Mouse (Mus musculus): Measurements from ENCODE around the gene Wscd2.

The Wscd2 gene

GRCm38 (mm10) chr5:113586458-113586849, 96.3 kb downstream of the Wscd2 start:
- peak; percentile 40 for DNase-seq

- no peak for DNase-seq
Measured at GRCm38 (mm10) chr5:113590010-113590640, 100.0 kb downstream of the Wscd2 start.

GRCm38 (mm10) chr5:113591166-113591565, 101.0 kb downstream of the Wscd2 start:
- DNase-seq: no peak

GRCm38 (mm10) chr5:113591751-113592230, 101.7 kb downstream of the Wscd2 start:
- no peak for DNase-seq

GRCm38 (mm10) chr5:113593911-113594705, 104.0 kb downstream of the Wscd2 start:
- no peak for DNase-seq

GRCm38 (mm10) chr5:113596252-113596651, 106.1 kb downstream of the Wscd2 start:
- DNase-seq: no peak

- no peak for DNase-seq
Measured at GRCm38 (mm10) chr5:113596780-113597353, 106.7 kb downstream of the Wscd2 start.

GRCm38 (mm10) chr5:113600181-113600580, 110.0 kb downstream of the Wscd2 start:
- DNase-seq: no peak

- DNase-seq: no peak
Measured at GRCm38 (mm10) chr5:113600803-113601202, 110.7 kb downstream of the Wscd2 start.

- no peak for DNase-seq
Measured at GRCm38 (mm10) chr5:113603471-113603870, 113.3 kb downstream of the Wscd2 start.

GRCm38 (mm10) chr5:113604758-113605157, 114.6 kb downstream of the Wscd2 start:
- no peak for DNase-seq

- no peak for DNase-seq
Measured at GRCm38 (mm10) chr5:113606121-113606520, 116.0 kb downstream of the Wscd2 start.

GRCm38 (mm10) chr5:113606961-113607785, 117.0 kb downstream of the Wscd2 start:
- DNase-seq: no peak

GRCm38 (mm10) chr5:113607941-113608431, 117.9 kb downstream of the Wscd2 start:
- no peak for DNase-seq

- no peak for DNase-seq
Measured at GRCm38 (mm10) chr5:113608511-113608910, 118.4 kb downstream of the Wscd2 start.

- no peak for DNase-seq
Measured at GRCm38 (mm10) chr5:113609891-113610290, 119.8 kb downstream of the Wscd2 start.

- no peak for DNase-seq
Measured at GRCm38 (mm10) chr5:113610490-113610889, 120.4 kb downstream of the Wscd2 start.

GRCm38 (mm10) chr5:113611131-113611530, 121.0 kb downstream of the Wscd2 start:
- no peak for DNase-seq

- no peak for DNase-seq
Measured at GRCm38 (mm10) chr5:113611771-113612233, 121.7 kb downstream of the Wscd2 start.

- DNase-seq: no peak
Measured at GRCm38 (mm10) chr5:113618716-113619115, 128.6 kb downstream of the Wscd2 start.

GRCm38 (mm10) chr5:113619151-113619550, 129.0 kb downstream of the Wscd2 start:
- DNase-seq: no peak

- no peak for DNase-seq
Measured at GRCm38 (mm10) chr5:113620130-113620716, 130.1 kb downstream of the Wscd2 start.
